Mouse (Mus musculus) neural tube, embryonic 13.5 days (tissue): ENCODE measurements around the gene Pde10a. TPM values are rescaled to one million over a fixed set of nuclear protein-coding genes. Genes with fewer than 3 reads are reported as not detected.

Experiments
- ATAC-seq: fragments of 200-750 bp; cut with Nextera tagmentation; 2 replicates; pipeline ENCODE4 v1.8.0; 2017; ENCODE audit warnings: low read depth, mild to moderate bottlenecking, moderate TSS enrichment, moderate library complexity
- H3K27ac ChIP-seq: fragments of 300-500 bp; sonication (generic); replicated peaks from 2 replicates; pipeline ENCODE4 v1.5.1; 2015; ENCODE audit warnings: moderate library complexity, mild to moderate bottlenecking, inconsistent platforms
- H3K27me3 ChIP-seq: fragments of 300-500 bp; sonication (generic); 2 replicates; pipeline ENCODE4 v1.6.1; 2015; ENCODE audit warnings: mild to moderate bottlenecking, inconsistent platforms
- H3K36me3 ChIP-seq: fragments of 300-500 bp; sonication (generic); 2 replicates; pipeline ENCODE4 v1.6.1; 2015; ENCODE audit warnings: mild to moderate bottlenecking, inconsistent platforms
- H3K4me1 ChIP-seq: fragments of 300-500 bp; sonication (generic); replicated peaks from 2 replicates; pipeline ENCODE4 v1.6.1; 2015; ENCODE audit warnings: inconsistent platforms
- H3K4me2 ChIP-seq: fragments of 300-500 bp; sonication (generic); 2 replicates; pipeline ENCODE4 v1.6.1; 2015; ENCODE audit warnings: inconsistent platforms, mild to moderate bottlenecking, moderate library complexity
- H3K4me3 ChIP-seq: fragments of 300-500 bp; sonication (generic); 2 replicates; pipeline ENCODE4 v1.5.1; 2015; ENCODE audit warnings: mild to moderate bottlenecking, inconsistent platforms
- H3K9ac ChIP-seq: fragments of 300-500 bp; sonication (generic); 2 replicates; pipeline ENCODE4 v1.6.1; 2015; ENCODE audit warnings: moderate library complexity, mild to moderate bottlenecking, inconsistent platforms
- H3K9me3 ChIP-seq: fragments of 300-500 bp; sonication (generic); 2 replicates; pipeline ENCODE4 v1.6.1; 2016; ENCODE audit warnings: inconsistent platforms
- WGBS: fragments of 180-500 bp; shearing (Covaris S2); methylation state at CpG from one replicate; pipeline ENCODE4 v1.1.7; 2015; 5-methylcytosine and 5-hydroxymethylcytosine counted together
- polyA plus RNA-seq: library from polyadenylated mRNA; unstranded; fragments of >200 nt; fragmentation: Nextera tagmentation; extraction: Ambion mirVana; gene quantifications from 2 replicates; pipeline ENCODE4 v1.2.1, GENCODE M21; 2015

The Pde10a gene
- polyA plus RNA-seq, 1 experiment from 2014 or later = 10.7 TPM

- 85% methylated on average over 2 of the region's 2 CpGs for WGBS
- Histone ChIP-seq H3K27ac (no peak overlapping the region), H3K9ac (no peak overlapping the region), H3K27me3 (no peaks in the 10 kb centered on the region), H3K4me3 (no peak overlapping the region), H3K4me2 (no peak overlapping the region), H3K4me1 (peaks cover 18% of the 10 kb centered on the region), H3K36me3 (peaks cover 57% of the 10 kb centered on the region), H3K9me3 (no peaks in the 10 kb centered on the region)
- no peak for ATAC-seq
Observed at GRCm38 (mm10) chr17:8977271-8977670, 452.1 kb downstream of the Pde10a start.

DNA sequence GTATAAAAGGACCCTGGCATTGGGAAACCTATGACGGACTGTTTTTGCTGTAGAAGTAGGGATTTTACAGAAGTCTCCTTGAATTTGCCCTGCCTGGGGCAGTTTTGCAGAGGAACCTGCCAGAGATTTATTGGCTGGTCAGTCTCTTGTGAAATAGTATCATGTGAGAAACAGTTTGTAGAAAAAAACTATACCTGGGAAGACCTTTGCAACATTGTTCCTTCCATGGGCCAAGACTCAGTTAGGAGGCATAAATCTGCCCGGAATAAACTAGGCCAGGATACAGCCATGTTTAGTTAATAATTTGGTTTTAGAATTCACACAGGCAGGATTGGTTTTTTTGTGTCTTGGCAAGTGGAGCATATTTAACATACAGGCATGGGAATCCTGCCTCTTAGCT is 458.4 kb downstream of the Pde10a start:
- 81% methylated on average over 2 of the region's 2 CpGs for WGBS
- Histone ChIP-seq H3K27me3 (no peaks in the 10 kb centered on the region), H3K4me1 (peaks cover 8% of the 10 kb centered on the region), H3K9ac (no peak overlapping the region), H3K4me3 (no peak overlapping the region), H3K4me2 (no peak overlapping the region), H3K27ac (no peak overlapping the region), H3K36me3 (peaks cover 46% of the 10 kb centered on the region), H3K9me3 (no peaks in the 10 kb centered on the region)
- ATAC-seq = no peak

GRCm38 (mm10) chr17:8985714-8986113 is 460.5 kb downstream of the Pde10a start:
- Histone ChIP-seq H3K4me1 (peaks cover 15% of the 10 kb centered on the region), H3K9me3 (no peaks in the 10 kb centered on the region), H3K4me3 (no peak overlapping the region), H3K4me2 (no peak overlapping the region), H3K9ac (no peak overlapping the region), H3K36me3 (peaks cover 28% of the 10 kb centered on the region), H3K27ac (no peak overlapping the region), H3K27me3 (no peaks in the 10 kb centered on the region)
- WGBS = 59% methylated on average over 5 of the region's 5 CpGs
- no peak for ATAC-seq

DNA sequence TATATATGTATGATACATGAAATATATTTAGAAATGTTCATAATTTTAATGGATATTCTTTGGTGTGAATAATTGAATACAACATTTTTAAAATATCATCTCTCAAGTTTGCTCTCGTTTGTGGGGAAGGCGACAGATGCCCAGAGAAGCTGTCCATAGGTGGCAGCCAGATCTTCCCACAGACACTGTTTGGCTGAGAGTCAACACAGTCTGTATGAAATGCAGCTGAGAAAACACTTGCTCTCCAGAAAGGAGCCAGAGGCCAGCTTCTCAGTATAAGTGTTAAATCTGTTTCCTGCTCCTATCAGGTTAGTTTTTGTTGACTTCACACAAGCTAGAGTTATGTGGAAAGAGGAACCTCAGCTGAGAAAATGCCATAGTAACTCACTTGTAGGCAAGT is 461.4 kb downstream of the Pde10a start:
- H3K4me2 ChIP-seq = no peak overlapping the region
- ATAC-seq = no peak
- H3K9me3 ChIP-seq = no peaks in the 10 kb centered on the region
- H3K9ac ChIP-seq = no peak overlapping the region
- H3K27ac ChIP-seq = no peak overlapping the region
- 82% methylated on average over 2 of the region's 2 CpGs for WGBS
- peaks cover 21% of the 10 kb centered on the region for H3K36me3 ChIP-seq
- H3K27me3 ChIP-seq = no peaks in the 10 kb centered on the region
- H3K4me3 ChIP-seq = no peak overlapping the region
- peaks cover 21% of the 10 kb centered on the region for H3K4me1 ChIP-seq

DNA sequence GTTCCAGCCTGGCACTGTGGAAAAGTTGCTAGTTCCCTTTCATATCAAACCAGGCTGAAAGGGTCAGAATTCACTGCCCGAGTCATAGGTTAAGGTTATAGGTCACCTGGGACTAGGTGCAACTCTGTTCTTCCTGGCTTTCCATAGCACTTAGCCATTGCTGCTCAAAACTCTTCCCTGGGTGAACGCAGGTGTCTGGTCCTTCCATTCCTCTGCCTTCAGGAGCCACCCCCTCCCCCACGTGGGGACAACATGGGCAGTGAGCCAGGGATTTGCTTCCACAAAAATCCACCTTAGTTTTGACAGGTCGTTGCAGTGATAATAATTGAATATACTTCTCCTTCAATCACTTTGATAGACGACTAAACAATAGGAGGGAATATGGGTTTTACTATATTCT is 462.2 kb downstream of the Pde10a start:
- no peak overlapping the region for H3K4me2 ChIP-seq
- H3K27me3 ChIP-seq = no peaks in the 10 kb centered on the region
- H3K27ac ChIP-seq = no peak overlapping the region
- no peak overlapping the region for H3K9ac ChIP-seq
- H3K9me3 ChIP-seq = no peaks in the 10 kb centered on the region
- H3K4me1 ChIP-seq = peaks cover 21% of the 10 kb centered on the region
- ATAC-seq = no peak
- 81% methylated on average over 5 of the region's 5 CpGs for WGBS
- H3K4me3 ChIP-seq = no peak overlapping the region
- peaks cover 16% of the 10 kb centered on the region for H3K36me3 ChIP-seq

DNA sequence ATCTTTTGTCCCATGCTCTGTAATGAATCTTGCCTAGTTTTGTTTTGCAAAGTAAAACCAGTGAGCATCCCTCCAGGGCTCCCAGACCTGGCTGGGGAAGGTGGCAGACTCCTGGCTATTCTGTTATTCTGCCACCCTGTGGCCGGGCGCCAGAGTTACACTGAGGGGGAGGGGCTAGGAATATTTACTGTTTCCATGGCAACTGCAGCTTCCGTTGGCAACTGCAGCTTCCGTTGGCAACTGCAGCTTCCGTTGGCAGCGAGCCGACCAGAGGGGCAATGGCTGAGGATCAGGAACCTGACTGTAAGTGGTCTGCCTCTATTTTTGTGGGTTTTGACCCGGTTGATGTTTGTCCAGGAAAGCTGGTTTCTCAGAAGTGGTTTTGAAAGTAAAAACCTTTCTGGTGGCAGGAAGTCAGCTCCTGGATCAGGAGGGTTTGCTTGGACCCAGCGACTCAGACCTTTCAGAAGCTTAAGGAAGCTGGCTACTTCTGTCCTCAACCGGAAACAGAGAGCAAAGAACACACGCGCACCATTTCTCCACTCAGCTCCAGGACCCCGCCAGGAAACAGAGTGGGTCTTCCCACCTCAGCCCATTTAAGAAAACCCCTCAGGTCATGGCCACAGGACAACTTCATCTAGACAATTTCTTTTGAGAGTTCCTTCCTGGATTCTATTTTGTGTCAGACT is 463.1 kb downstream of the Pde10a start, which contains the start of gene 1700010I14Rik:
Gene 1700010I14Rik, plus strand, starts transcription at position 215 of the 689 bp plus-strand sequence.
- Histone ChIP-seq H3K4me1 (peaks cover 21% of the 10 kb centered on the region), H3K4me3 (peak within 1 kb of the TSS; percentile 41), H3K27ac (0 out of 2 replicates have a peak within 1 kb of the TSS, but pooled peaks have one; percentile 42), H3K27me3 (no peaks in the 10 kb centered on the region), H3K9ac (peak within 1 kb of the TSS; percentile 60), H3K4me2 (peak within 1 kb of the TSS; percentile 67), H3K36me3 (0 out of 2 replicates have a peak, but pooled peaks cover 11% of the 10 kb centered on the region), H3K9me3 (no peaks in the 10 kb centered on the region)
- WGBS = 7% methylated on average over 13 of the region's 13 CpGs
- ATAC-seq = peak; percentile 51; the same call in 1 of the 2 replicates

DNA sequence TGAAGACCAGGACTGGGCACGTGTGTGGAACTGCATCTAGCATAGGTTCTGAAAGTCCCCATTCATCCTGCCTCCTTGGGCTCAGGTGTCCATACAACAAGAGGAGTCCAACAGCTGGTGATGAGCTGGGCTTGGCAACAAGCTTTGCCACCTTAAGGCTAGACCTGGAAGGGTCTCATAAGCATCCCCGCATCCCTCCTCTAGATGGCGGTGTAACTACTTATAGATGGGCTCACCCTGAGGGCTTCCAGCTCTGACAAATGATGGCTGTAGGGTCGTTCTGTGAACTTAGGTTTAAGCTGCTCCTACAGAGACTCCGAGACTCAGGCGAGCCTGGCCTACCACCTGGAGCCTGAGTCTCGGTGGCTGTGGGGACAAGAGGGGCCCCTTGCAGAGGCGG is 466.0 kb downstream of the Pde10a start:
- H3K4me2 ChIP-seq = no peak overlapping the region
- H3K27me3 ChIP-seq = no peaks in the 10 kb centered on the region
- H3K9ac ChIP-seq = no peak overlapping the region
- peaks cover 21% of the 10 kb centered on the region for H3K4me1 ChIP-seq
- no peaks in the 10 kb centered on the region for H3K9me3 ChIP-seq
- 32% methylated on average over 8 of the region's 8 CpGs for WGBS
- ATAC-seq = no peak
- peaks cover 23% of the 10 kb centered on the region; the same call in 1 of the 2 replicates for H3K36me3 ChIP-seq
- H3K4me3 ChIP-seq = no peak overlapping the region
- no peak overlapping the region for H3K27ac ChIP-seq

DNA sequence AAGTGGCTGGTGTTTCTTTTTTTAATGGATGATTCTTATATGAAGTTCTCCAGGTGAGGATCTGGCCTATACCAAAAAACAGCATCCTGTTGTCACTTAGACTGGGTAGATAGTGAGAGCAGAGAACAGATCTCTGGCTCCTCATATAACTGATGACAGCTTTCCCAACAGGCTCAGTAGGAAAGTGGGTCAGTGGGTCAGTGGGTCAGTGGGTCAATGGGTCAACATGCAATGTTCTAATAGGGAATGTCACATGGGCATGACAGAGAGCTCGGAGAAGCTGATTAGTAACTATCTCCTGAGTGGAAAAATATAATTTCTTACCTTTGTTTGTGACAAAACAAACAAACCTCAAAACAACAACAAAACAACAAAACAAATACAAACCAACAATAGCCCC is 470.2 kb downstream of the Pde10a start:
- WGBS = 88% methylated on average over 1 of the region's 1 CpGs
- ATAC-seq = no peak

DNA sequence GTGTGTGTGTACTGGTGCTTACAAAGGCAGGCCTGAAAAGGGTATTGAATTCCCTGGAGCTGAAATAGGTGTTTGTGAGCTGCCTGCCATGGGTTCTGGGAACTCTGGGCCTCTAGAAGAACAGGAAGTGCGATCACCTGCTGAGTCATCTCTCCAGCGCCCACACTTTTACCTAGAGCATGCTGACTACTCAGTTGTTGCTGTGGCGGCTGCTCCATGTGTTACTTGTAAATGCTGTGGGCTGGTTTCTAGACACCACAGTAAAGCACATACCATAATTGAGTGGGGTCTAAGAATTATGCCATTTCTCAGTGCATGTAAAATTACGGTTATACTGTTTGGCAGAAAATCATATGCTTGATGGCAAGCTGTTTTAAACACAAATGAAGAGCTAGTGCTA is 477.3 kb downstream of the Pde10a start:
- no peak overlapping the region for H3K4me2 ChIP-seq
- H3K4me3 ChIP-seq = no peak overlapping the region
- no peak overlapping the region for H3K9ac ChIP-seq
- ATAC-seq = no peak
- WGBS = 79% methylated on average over 4 of the region's 4 CpGs
- H3K4me1 ChIP-seq = no peaks in the 10 kb centered on the region
- no peaks in the 10 kb centered on the region for H3K27me3 ChIP-seq
- no peak overlapping the region for H3K27ac ChIP-seq
- no peaks in the 10 kb centered on the region for H3K9me3 ChIP-seq
- peaks cover 13% of the 10 kb centered on the region; the same call in 1 of the 2 replicates for H3K36me3 ChIP-seq

More for the DNA sequence above, 470.2 kb downstream of the Pde10a start:
- H3K27me3 ChIP-seq = no peaks in the 10 kb centered on the region
- H3K4me2 ChIP-seq = no peak overlapping the region
- H3K9me3 ChIP-seq = no peaks in the 10 kb centered on the region
- H3K36me3 ChIP-seq = peaks cover 42% of the 10 kb centered on the region
- no peak overlapping the region for H3K9ac ChIP-seq
- no peak overlapping the region for H3K4me3 ChIP-seq
- H3K4me1 ChIP-seq = peaks cover 6% of the 10 kb centered on the region; the same call in 1 of the 2 replicates
- H3K27ac ChIP-seq = no peak overlapping the region

DNA sequence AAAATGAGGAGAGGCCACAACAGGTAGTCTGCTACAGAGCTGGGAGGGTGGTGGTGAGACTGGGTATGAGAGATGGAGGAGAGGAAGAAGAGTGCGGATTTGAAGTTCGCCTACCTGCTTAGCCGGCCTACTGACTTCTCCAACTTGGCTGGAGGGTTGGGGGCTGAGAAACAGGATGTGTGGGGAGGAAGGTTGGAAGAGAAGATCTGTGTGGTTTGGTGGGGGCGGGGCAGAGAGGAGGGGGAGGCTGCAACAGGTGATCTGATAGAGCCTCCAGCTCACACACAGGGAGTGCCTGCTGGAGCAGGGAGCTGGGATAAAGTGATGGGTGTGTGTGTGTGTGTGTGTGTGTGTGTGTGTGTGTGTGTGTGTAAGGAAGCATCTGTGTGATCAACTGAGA is 479.3 kb downstream of the Pde10a start:
- H3K27ac ChIP-seq = no peak overlapping the region
- H3K9ac ChIP-seq = no peak overlapping the region
- H3K4me3 ChIP-seq = no peak overlapping the region
- peaks cover 8% of the 10 kb centered on the region; the same call in 1 of the 2 replicates for H3K36me3 ChIP-seq
- 86% methylated on average over 4 of the region's 4 CpGs for WGBS
- no peaks in the 10 kb centered on the region for H3K27me3 ChIP-seq
- ATAC-seq = no peak
- no peaks in the 10 kb centered on the region for H3K4me1 ChIP-seq
- no peaks in the 10 kb centered on the region for H3K9me3 ChIP-seq
- no peak overlapping the region for H3K4me2 ChIP-seq

- Histone ChIP-seq H3K9ac (no peak overlapping the region), H3K4me3 (no peak overlapping the region), H3K4me2 (peak overlapping the region; percentile 21; the same call in 1 of the 2 replicates), H3K4me1 (peaks cover 19% of the 10 kb centered on the region), H3K27me3 (no peaks in the 10 kb centered on the region), H3K36me3 (no peaks in the 10 kb centered on the region), H3K27ac (peak overlapping the region; percentile 54), H3K9me3 (no peaks in the 10 kb centered on the region)
- WGBS = 29% methylated on average over 14 of the region's 14 CpGs
- peak; percentile 74 for ATAC-seq
Observed at GRCm38 (mm10) chr17:9023198-9023942, 498.2 kb downstream of the Pde10a start.

DNA sequence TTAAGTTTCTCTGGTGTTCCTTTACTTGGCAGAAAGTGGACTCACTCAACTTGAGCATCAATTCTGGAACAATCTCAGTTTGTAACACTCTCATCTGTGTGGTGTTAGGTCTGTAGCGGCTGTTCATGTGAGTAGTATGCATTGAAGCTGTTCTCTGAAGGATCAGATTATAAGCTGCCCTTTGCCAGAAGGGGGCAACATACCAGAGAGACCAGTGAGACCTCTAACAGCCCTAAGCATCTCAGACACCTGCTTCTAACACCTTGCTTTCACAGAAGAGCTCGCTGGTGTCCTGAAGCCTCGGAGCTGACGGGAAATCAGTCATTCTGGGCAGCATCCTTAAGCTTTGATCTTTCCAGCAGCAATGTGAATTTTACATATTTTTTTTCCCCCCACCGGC is 505.0 kb downstream of the Pde10a start:
- Histone ChIP-seq H3K9ac (no peak overlapping the region), H3K36me3 (no peaks in the 10 kb centered on the region), H3K4me1 (peaks cover 25% of the 10 kb centered on the region), H3K4me2 (no peak overlapping the region), H3K9me3 (no peaks in the 10 kb centered on the region), H3K27ac (no peak overlapping the region), H3K4me3 (no peak overlapping the region), H3K27me3 (no peaks in the 10 kb centered on the region)
- 65% methylated on average over 5 of the region's 5 CpGs for WGBS
- no peak for ATAC-seq
